Mouse (Mus musculus) MEL (cell line): ENCODE measurements around the gene Cops2. TPM values are rescaled to one million over a fixed set of nuclear protein-coding genes. Genes with fewer than 3 reads are reported as not detected.

Experiments used
- DNase-seq: peaks from one replicate; pipeline ENCODE4 v3.0.0; 2011; ENCODE audit warnings: low read depth, low spot score
- H3K27ac ChIP-seq: 2 replicates; pipeline ENCODE4 v1.5.1; 2012; ENCODE audit warnings: low read depth, mild to moderate bottlenecking, control low read depth, low read length, moderate library complexity; ENCODE audit not compliant: control insufficient read depth
- H3K27me3 ChIP-seq, 2 experiments: fragments of 150-350 bp in 1 of 2; sonication (generic) in 1 of 2; 2 replicates each; pipeline ENCODE4 v1.6.1; 2012; ENCODE audit warnings: low read length in 2 of 2, mild to moderate bottlenecking in 2 of 2, improper control_type of control experiment in 1 of 2, moderate library complexity in 1 of 2; ENCODE audit not compliant: insufficient read depth in 2 of 2, control insufficient read depth in 1 of 2
- H3K36me3 ChIP-seq, 2 experiments: 2 replicates each; pipeline ENCODE4 v1.6.1; 2012 to 2014; ENCODE audit warnings: low read length in 2 of 2, improper control_type of control experiment in 1 of 2, inconsistent platforms in 1 of 2, mild to moderate bottlenecking in 1 of 2; ENCODE audit not compliant: insufficient read depth in 2 of 2, control insufficient read depth in 1 of 2
- H3K4me1 ChIP-seq, 2 experiments: fragments of 150-350 bp in 1 of 2; sonication (generic) in 1 of 2; 2 replicates each; pipeline ENCODE4 v1.6.1; 2012; ENCODE audit warnings: low read length in 2 of 2, improper control_type of control experiment in 1 of 2, mild to moderate bottlenecking in 1 of 2; ENCODE audit not compliant: insufficient read depth in 2 of 2, control insufficient read depth in 1 of 2
- H3K4me3 ChIP-seq, 2 experiments: fragments of 150-350 bp in 1 of 2; sonication (generic) in 1 of 2; 2 replicates each; pipeline ENCODE4 v1.5.1; 2012; ENCODE audit warnings: low read depth in 2 of 2, low read length in 2 of 2, mild to moderate bottlenecking in 2 of 2, moderate library complexity in 2 of 2, control low read depth in 1 of 2, improper control_type of control experiment in 1 of 2; ENCODE audit not compliant: control insufficient read depth in 1 of 2, insufficient read depth in 1 of 2
- H3K79me2 ChIP-seq: 2 replicates; pipeline ENCODE4 v1.6.1; 2012; ENCODE audit warnings: mild to moderate bottlenecking, low read length, moderate library complexity; ENCODE audit not compliant: control insufficient read depth, poor library complexity, insufficient read depth
- H3K9ac ChIP-seq: 2 replicates; pipeline ENCODE4 v1.6.1; 2012; ENCODE audit warnings: low read depth, mild to moderate bottlenecking, control low read depth, low read length, moderate library complexity; ENCODE audit not compliant: control insufficient read depth, poor library complexity, severe bottlenecking
- H3K9me3 ChIP-seq: fragments of 150-350 bp; sonication (generic); replicated peaks from 2 replicates; pipeline ENCODE4 v1.6.1; 2012; ENCODE audit warnings: mild to moderate bottlenecking, low read length, improper control_type of control experiment, moderate library complexity; ENCODE audit not compliant: insufficient read depth
- BHLHE40 ChIP-seq: IDR thresholded peaks from 2 replicates; pipeline ENCODE4 v1.6.1; 2012; ENCODE audit warnings: low read depth, mild to moderate bottlenecking, inconsistent platforms, low read length, improper control_type of control experiment, borderline replicate concordance
- CHD1 ChIP-seq: IDR thresholded peaks from 2 replicates; pipeline ENCODE4 v1.6.1; 2012; ENCODE audit warnings: low read depth, mild to moderate bottlenecking, inconsistent platforms, low read length, improper control_type of control experiment
- CHD2 ChIP-seq: IDR thresholded peaks from 2 replicates; pipeline ENCODE4 v1.6.1; 2011; ENCODE audit warnings: low read length, improper control_type of control experiment
- CTCF ChIP-seq, 3 experiments: IDR thresholded peaks in 2 of 3; conservative IDR thresholded peaks in 1 of 3; 2 replicates each; pipeline ENCODE4 v1.5.1; 2011 to 2012; ENCODE audit warnings: low read length in 3 of 3, low read depth in 2 of 3, mild to moderate bottlenecking in 2 of 3, improper control_type of control experiment in 1 of 3, inconsistent platforms in 1 of 3, mixed read lengths in 1 of 3, moderate library complexity in 1 of 3; ENCODE audit not compliant: control insufficient read depth in 1 of 3, insufficient read depth in 1 of 3, poor library complexity in 1 of 3, severe bottlenecking in 1 of 3
- E2F4 ChIP-seq: IDR thresholded peaks from 2 replicates; pipeline ENCODE4 v1.6.1; 2011; ENCODE audit warnings: low read depth, low read length, improper control_type of control experiment, borderline replicate concordance
- ELF1 ChIP-seq: IDR thresholded peaks from 2 replicates; pipeline ENCODE4 v1.6.1; 2014; ENCODE audit warnings: low read depth, mild to moderate bottlenecking, inconsistent platforms, low read length, improper control_type of control experiment, moderate library complexity
- EP300 ChIP-seq, 2 experiments: IDR thresholded peaks; 2 replicates each; pipeline ENCODE4 v1.6.1; 2011; ENCODE audit warnings: improper control_type of control experiment in 2 of 2, low read length in 2 of 2, low read depth in 1 of 2, mild to moderate bottlenecking in 1 of 2
- ETS1 ChIP-seq: IDR thresholded peaks from 2 replicates; pipeline ENCODE4 v1.6.1; 2012; ENCODE audit warnings: low read depth, mild to moderate bottlenecking, inconsistent platforms, low read length, improper control_type of control experiment, moderate library complexity
- GABPA ChIP-seq: IDR thresholded peaks from 2 replicates; pipeline ENCODE4 v1.6.1; 2012; ENCODE audit warnings: low read depth, mild to moderate bottlenecking, inconsistent platforms, low read length, improper control_type of control experiment, moderate library complexity
- GATA1 ChIP-seq: IDR thresholded peaks from 2 replicates; pipeline ENCODE4 v1.6.1; 2011; ENCODE audit warnings: low read depth, low read length, improper control_type of control experiment
- HCFC1 ChIP-seq: IDR thresholded peaks from 2 replicates; pipeline ENCODE4 v1.6.1; 2012; ENCODE audit warnings: low read depth, mild to moderate bottlenecking, inconsistent platforms, low read length, improper control_type of control experiment, moderate library complexity
- JUND ChIP-seq: IDR thresholded peaks from 2 replicates; pipeline ENCODE4 v1.6.1; 2011; ENCODE audit warnings: low read depth, mild to moderate bottlenecking, improper control_type of control experiment, low read length
- KAT2A ChIP-seq: conservative IDR thresholded peaks from 2 replicates; pipeline ENCODE4 v1.6.1; 2012; ENCODE audit warnings: low read depth, low read length, improper control_type of control experiment, inconsistent platforms
- MAFK ChIP-seq: IDR thresholded peaks from 2 replicates; pipeline ENCODE4 v1.6.1; 2011; ENCODE audit warnings: low read depth, mild to moderate bottlenecking, low read length, improper control_type of control experiment, borderline replicate concordance
- MAX ChIP-seq: IDR thresholded peaks from 2 replicates; pipeline ENCODE4 v1.6.1; 2011; ENCODE audit warnings: low read length, improper control_type of control experiment
- MAZ ChIP-seq: IDR thresholded peaks from 2 replicates; pipeline ENCODE4 v1.6.1; 2012; ENCODE audit warnings: low read depth, mild to moderate bottlenecking, inconsistent platforms, low read length, improper control_type of control experiment
- MEF2A ChIP-seq: IDR thresholded peaks from 2 replicates; pipeline ENCODE4 v1.6.1; 2014; ENCODE audit warnings: low read depth, mild to moderate bottlenecking, inconsistent platforms, low read length, improper control_type of control experiment; ENCODE audit not compliant: poor library complexity, insufficient replicate concordance, severe bottlenecking; ENCODE audit errors: extremely low read depth
- MYB ChIP-seq: IDR thresholded peaks from 2 replicates; pipeline ENCODE4 v1.6.1; 2011; ENCODE audit warnings: mild to moderate bottlenecking, low read depth, low read length, improper control_type of control experiment
- MYC ChIP-seq: IDR thresholded peaks from 2 replicates; pipeline ENCODE4 v1.6.1; 2011; ENCODE audit warnings: low read depth, mild to moderate bottlenecking, low read length, improper control_type of control experiment, moderate library complexity
- NELFE ChIP-seq: IDR thresholded peaks from 2 replicates; pipeline ENCODE4 v1.6.1; 2011; ENCODE audit warnings: low read depth, low read length, improper control_type of control experiment
- NRF1 ChIP-seq: IDR thresholded peaks from 2 replicates; pipeline ENCODE4 v1.6.1; 2014; ENCODE audit warnings: low read depth, mild to moderate bottlenecking, inconsistent platforms, low read length, improper control_type of control experiment, moderate library complexity; ENCODE audit not compliant: poor library complexity, insufficient read depth, severe bottlenecking
- POLR2A ChIP-seq, 2 experiments: IDR thresholded peaks; 2 replicates each; pipeline ENCODE4 v1.6.1; 2011 to 2012; ENCODE audit warnings: low read length in 2 of 2, mild to moderate bottlenecking in 2 of 2, control low read depth in 1 of 2, improper control_type of control experiment in 1 of 2, low read depth in 1 of 2, moderate library complexity in 1 of 2; ENCODE audit not compliant: control insufficient read depth in 1 of 2, insufficient read depth in 1 of 2, poor library complexity in 1 of 2
- POLR2AphosphoS2 ChIP-seq: IDR thresholded peaks from 2 replicates; pipeline ENCODE4 v1.6.1; 2011; ENCODE audit warnings: low read length, improper control_type of control experiment
- POLR2AphosphoS5 ChIP-seq: IDR thresholded peaks from 2 replicates; pipeline ENCODE4 v1.6.1; 2012; ENCODE audit warnings: low read depth, borderline replicate concordance, mild to moderate bottlenecking, inconsistent platforms, low read length, moderate library complexity, mixed read lengths
- RAD21 ChIP-seq: IDR thresholded peaks from 2 replicates; pipeline ENCODE4 v1.6.1; 2011; ENCODE audit warnings: mild to moderate bottlenecking, low read depth, low read length, improper control_type of control experiment
- RCOR1 ChIP-seq: IDR thresholded peaks from 2 replicates; pipeline ENCODE4 v1.6.1; 2012; ENCODE audit warnings: low read depth, mild to moderate bottlenecking, inconsistent platforms, low read length, improper control_type of control experiment
- SIN3A ChIP-seq: IDR thresholded peaks from 2 replicates; pipeline ENCODE4 v1.6.1; 2012; ENCODE audit warnings: low read length, improper control_type of control experiment, inconsistent platforms
- SMC3 ChIP-seq: IDR thresholded peaks from 2 replicates; pipeline ENCODE4 v1.6.1; 2011; ENCODE audit warnings: low read depth, low read length, improper control_type of control experiment
- TAL1 ChIP-seq: IDR thresholded peaks from 2 replicates; pipeline ENCODE4 v1.6.1; 2012; ENCODE audit warnings: mild to moderate bottlenecking, inconsistent platforms, low read length, moderate library complexity, mixed read lengths
- TBP ChIP-seq: IDR thresholded peaks from 2 replicates; pipeline ENCODE4 v1.8.0; 2011; ENCODE audit warnings: low read depth, low read length, improper control_type of control experiment
- TCF12 ChIP-seq: IDR thresholded peaks from 2 replicates; pipeline ENCODE4 v1.6.1; 2014; ENCODE audit warnings: low read depth, mild to moderate bottlenecking, inconsistent platforms, low read length, improper control_type of control experiment, moderate library complexity
- UBTF ChIP-seq: IDR thresholded peaks from 2 replicates; pipeline ENCODE4 v1.6.1; 2012; ENCODE audit warnings: low read depth, mild to moderate bottlenecking, inconsistent platforms, low read length, improper control_type of control experiment, moderate library complexity, borderline replicate concordance; ENCODE audit not compliant: insufficient read depth
- USF1 ChIP-seq: IDR thresholded peaks from 2 replicates; pipeline ENCODE4 v1.6.1; 2014; ENCODE audit warnings: low read depth, mild to moderate bottlenecking, inconsistent platforms, low read length, improper control_type of control experiment, moderate library complexity
- USF2 ChIP-seq, 2 experiments: IDR thresholded peaks; 2 replicates each; pipeline ENCODE4 v1.6.1; 2011 to 2012; ENCODE audit warnings: improper control_type of control experiment in 2 of 2, low read length in 2 of 2, borderline replicate concordance in 1 of 2, inconsistent platforms in 1 of 2, low read depth in 1 of 2, mild to moderate bottlenecking in 1 of 2; ENCODE audit not compliant: insufficient read depth in 1 of 2
- ZC3H11A ChIP-seq: IDR thresholded peaks from 2 replicates; pipeline ENCODE4 v1.6.1; 2012; ENCODE audit warnings: low read depth, mild to moderate bottlenecking, inconsistent platforms, low read length, improper control_type of control experiment
- ZKSCAN1 ChIP-seq: IDR thresholded peaks from 2 replicates; pipeline ENCODE4 v1.6.1; 2012; ENCODE audit warnings: low read depth, mild to moderate bottlenecking, inconsistent platforms, low read length, improper control_type of control experiment, moderate library complexity
- ZMIZ1 ChIP-seq: IDR thresholded peaks from 2 replicates; pipeline ENCODE4 v1.6.1; 2012; ENCODE audit warnings: low read depth, mild to moderate bottlenecking, inconsistent platforms, low read length, improper control_type of control experiment, moderate library complexity
- ZNF384 ChIP-seq: IDR thresholded peaks from 2 replicates; pipeline ENCODE4 v1.6.1; 2012; ENCODE audit warnings: low read depth, mild to moderate bottlenecking, inconsistent platforms, low read length, improper control_type of control experiment
- polyA plus RNA-seq, 2 experiments: library from polyadenylated mRNA; stranded (reverse) in 1 of 2; unstranded in 1 of 2; fragments of >175 nt in 1 of 2; fragments of >200 nt in 1 of 2; gene quantifications; 2 replicates each; pipeline versions ENCODE4 v1.2.1 to v1.2.4; 2012; ENCODE audit warnings: low replicate concordance in 2 of 2, low read depth in 1 of 2; ENCODE audit not compliant: insufficient read length in 2 of 2, insufficient read depth in 1 of 2, missing spikeins in 1 of 2
- total RNA-seq: library from RNA; depleted of rRNA; stranded (reverse); fragments of 300-350 nt; gene quantifications from 2 replicates; pipeline ENCODE4 v1.2.3, GENCODE M21; 2012

Gene Cops2
- total and polyA plus RNA-seq, 3 experiments = 65.3 to 131 (median 66.2) TPM

- peaks cover 6 to 18% of the 10 kb centered on the region in 2 experiments for H3K4me1 ChIP-seq
- H3K4me3 ChIP-seq = no peak overlapping the region
- H3K36me3 ChIP-seq = peaks cover 0 to 16% of the 10 kb centered on the region in 2 experiments; a peak in 2 of 4 replicates
- no peaks in the 10 kb centered on the region for H3K9me3 ChIP-seq
- no peaks in the 10 kb centered on the region for H3K79me2 ChIP-seq
- no peak overlapping the region for H3K9ac ChIP-seq
- H3K27ac ChIP-seq = no peak overlapping the region
- DNase-seq = peak; percentile 72
- H3K27me3 ChIP-seq = no peaks in the 10 kb centered on the region
- TF ChIP-seq POLR2A (IDR thresholded peaks at IDR 0.05; ENCODE audit: control insufficient read depth in 1 of 2, insufficient read depth in 1 of 2, low read depth in 1 of 2, low read length in 2 of 2, poor library complexity in 1 of 2) (no peak), CTCF (IDR thresholded peaks at IDR 0.05 in 2 of 3, conservative IDR thresholded peaks at IDR 0.05 in 1 of 3; ENCODE audit: control insufficient read depth in 1 of 3, insufficient read depth in 1 of 3, low read depth in 2 of 3, low read length in 3 of 3, poor library complexity in 1 of 3, severe bottlenecking in 1 of 3) (no peak), BHLHE40 (peak; percentile 80), E2F4 (no peak), GATA1 (peak; percentile 94), SIN3A (peak; percentile 71), GABPA (no peak), ETS1 (peak; percentile 96), MAFK (0 out of 2 replicates have a peak, but pooled peaks have one; percentile 60), POLR2AphosphoS5 (no peak), EP300 (IDR thresholded peaks at IDR 0.05; ENCODE audit: low read depth in 1 of 2, low read length in 2 of 2) (peak; percentile 91 to 95), CHD2 (no peak), MEF2A (peak; percentile 91; the same call in 1 of the 2 replicates), POLR2AphosphoS2 (no peak), TAL1 (peak; percentile 51), ZMIZ1 (no peak), USF1 (peak; percentile 36; the same call in 1 of the 2 replicates), MYC (peak; percentile 27; the same call in 1 of the 2 replicates), MAX (peak; percentile 53; the same call in 1 of the 2 replicates), TCF12 (peak; percentile 95), NRF1 (no peak), HCFC1 (no peak), USF2 (IDR thresholded peaks at IDR 0.05; ENCODE audit: borderline replicate concordance in 1 of 2, insufficient read depth in 1 of 2, low read depth in 1 of 2, low read length in 2 of 2) (no peak), RCOR1 (peak; percentile 91), JUND (no peak), ELF1 (no peak), KAT2A (no peak), RAD21 (no peak), ZNF384 (no peak), SMC3 (no peak), MAZ (no peak), NELFE (no peak), ZKSCAN1 (no peak), TBP (no peak), CHD1 (no peak), MYB (no peak), ZC3H11A (no peak), UBTF (no peak)
Observed at GRCm38 (mm10) chr2:125811332-125811731, 47.6 kb downstream of the Cops2 start.
